Mouse (Mus musculus) megakaryocyte, embryonic 14.5 days (primary cell): ENCODE data around the gene Faap20. TPM values are rescaled to one million over a fixed set of nuclear protein-coding genes. Genes with fewer than 3 reads are reported as not detected.

Source experiments
- H3K27me3 ChIP-seq: replicated peaks from 2 replicates; pipeline ENCODE3; 2012; ENCODE audit warnings: inconsistent platforms
- H3K36me3 ChIP-seq: replicated peaks from 2 replicates; pipeline ENCODE3; 2012; ENCODE audit warnings: low read length, inconsistent platforms, mixed read lengths
- H3K4me1 ChIP-seq: 2 replicates; pipeline ENCODE4 v1.6.1; 2012; ENCODE audit warnings: inconsistent platforms
- H3K4me3 ChIP-seq: replicated peaks from 2 replicates; pipeline ENCODE3; 2012; ENCODE audit warnings: moderate library complexity, mild to moderate bottlenecking, inconsistent platforms
- H3K9me3 ChIP-seq: 2 replicates; pipeline ENCODE4 v1.6.1; 2012; ENCODE audit warnings: inconsistent platforms
- FLI1 ChIP-seq: IDR thresholded peaks from 2 replicates; pipeline ENCODE4 v1.6.1; 2012; ENCODE audit warnings: low read length, inconsistent platforms, mixed read lengths
- GATA1 ChIP-seq: IDR thresholded peaks from 3 replicates; pipeline ENCODE4 v1.6.1; 2012; ENCODE audit warnings: mixed read lengths, low read length, inconsistent platforms, borderline replicate concordance
- polyA plus RNA-seq: library from polyadenylated mRNA; stranded (reverse); fragments of >175 nt; gene quantifications from 2 replicates; pipeline ENCODE4 v1.2.3, GENCODE M21; 2012; ENCODE audit warnings: low replicate concordance; ENCODE audit not compliant: insufficient read depth

Gene Faap20
- polyA plus RNA-seq, 1 experiment = 51.4 TPM

- H3K36me3 ChIP-seq = no peaks in the 10 kb centered on the region
- no peak overlapping the region for H3K4me3 ChIP-seq
- no peak for TF ChIP-seq GATA1
- TF ChIP-seq FLI1 = no peak
- H3K27me3 ChIP-seq = peaks cover 16% of the 10 kb centered on the region
- no peaks in the 10 kb centered on the region for H3K9me3 ChIP-seq
- peaks cover 63% of the 10 kb centered on the region for H3K4me1 ChIP-seq
These were observed 21.1 kb upstream of the Faap20 start for GRCm38 (mm10) chr4:155228461-155228860.

DNA sequence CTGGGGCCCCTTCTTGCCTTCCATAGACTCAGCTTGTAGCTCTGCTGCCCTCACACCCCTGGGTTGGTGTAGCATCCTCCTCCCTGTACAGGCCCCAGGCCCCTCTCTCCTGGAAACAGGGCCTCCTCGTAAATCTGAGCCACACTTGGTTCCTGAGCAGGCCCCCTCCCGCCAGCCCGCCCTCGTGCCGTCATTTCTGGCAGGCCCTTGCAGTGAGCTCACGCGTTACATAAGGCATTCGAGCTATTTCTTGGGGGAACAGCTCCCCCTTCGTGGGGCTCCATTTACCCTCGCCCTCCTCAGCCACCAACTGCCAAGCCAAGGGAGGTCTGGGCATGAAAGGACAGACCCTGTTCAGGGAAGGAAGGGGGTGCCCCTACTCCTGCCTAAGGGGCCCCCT is 15.7 kb upstream of the Faap20 start:
- no peaks in the 10 kb centered on the region for H3K9me3 ChIP-seq
- H3K27me3 ChIP-seq = no peaks in the 10 kb centered on the region
- H3K36me3 ChIP-seq = no peaks in the 10 kb centered on the region
- TF ChIP-seq GATA1 (no peak), FLI1 (no peak)
- H3K4me1 ChIP-seq = peaks cover 81% of the 10 kb centered on the region
- peak overlapping the region; percentile 90 for H3K4me3 ChIP-seq

GRCm38 (mm10) chr4:155234371-155235310 is 15.0 kb upstream of the Faap20 start:
- H3K4me3 ChIP-seq = peak overlapping the region; percentile 90
- no peak for TF ChIP-seq GATA1
- TF ChIP-seq FLI1 = no peak

GRCm38 (mm10) chr4:155235311-155236119 is 14.1 kb upstream of the Faap20 start:
- Histone ChIP-seq H3K4me1 (peaks cover 93% of the 10 kb centered on the region), H3K4me3 (peak overlapping the region; percentile 90), H3K27me3 (no peaks in the 10 kb centered on the region), H3K36me3 (no peaks in the 10 kb centered on the region), H3K9me3 (no peaks in the 10 kb centered on the region)
- TF ChIP-seq GATA1 = no peak
- TF ChIP-seq FLI1 = no peak

More at GRCm38 (mm10) chr4:155234371-155235310, 15.0 kb upstream of the Faap20 start:
- H3K4me1 ChIP-seq = peaks cover 88% of the 10 kb centered on the region
- no peaks in the 10 kb centered on the region for H3K9me3 ChIP-seq
- H3K36me3 ChIP-seq = no peaks in the 10 kb centered on the region
- H3K27me3 ChIP-seq = no peaks in the 10 kb centered on the region

- no peaks in the 10 kb centered on the region for H3K36me3 ChIP-seq
- TF ChIP-seq GATA1 = no peak
- no peak for TF ChIP-seq FLI1
- H3K4me3 ChIP-seq = peak overlapping the region; percentile 28
- peaks cover 85% of the 10 kb centered on the region for H3K4me1 ChIP-seq
- H3K9me3 ChIP-seq = no peaks in the 10 kb centered on the region
- H3K27me3 ChIP-seq = peaks cover 2% of the 10 kb centered on the region
These were observed 12.7 kb upstream of the Faap20 start for GRCm38 (mm10) chr4:155236737-155237385.

- Histone ChIP-seq H3K9me3 (no peaks in the 10 kb centered on the region), H3K4me3 (no peak overlapping the region), H3K4me1 (peaks cover 84% of the 10 kb centered on the region), H3K36me3 (no peaks in the 10 kb centered on the region), H3K27me3 (peaks cover 9% of the 10 kb centered on the region)
- no peak for TF ChIP-seq GATA1
- TF ChIP-seq FLI1 = no peak
These were observed 11.3 kb upstream of the Faap20 start for GRCm38 (mm10) chr4:155238276-155238675.

DNA sequence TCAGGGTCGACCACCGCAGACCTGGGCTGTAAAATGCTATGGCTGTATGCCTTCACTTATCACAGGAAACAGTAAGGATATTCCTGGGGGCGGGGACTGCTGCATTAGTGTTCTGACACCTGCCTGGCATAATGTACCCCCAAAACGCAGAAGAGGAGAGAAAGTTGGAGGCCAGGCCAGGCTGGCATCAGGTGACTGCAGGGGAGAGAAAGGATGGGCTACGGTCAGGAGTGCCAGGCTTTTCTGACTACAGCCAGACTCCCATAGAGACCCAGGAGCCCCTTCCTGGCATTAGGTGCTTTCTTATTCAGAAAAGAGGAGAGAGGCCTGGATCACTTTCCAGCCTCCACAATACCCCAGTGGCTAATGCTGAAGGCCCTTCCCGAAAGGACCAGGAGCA is 10.1 kb upstream of the Faap20 start:
- Histone ChIP-seq H3K9me3 (no peaks in the 10 kb centered on the region), H3K27me3 (peaks cover 9% of the 10 kb centered on the region), H3K4me1 (peaks cover 82% of the 10 kb centered on the region), H3K4me3 (no peak overlapping the region), H3K36me3 (no peaks in the 10 kb centered on the region)
- TF ChIP-seq FLI1 (no peak), GATA1 (no peak)

GRCm38 (mm10) chr4:155241789-155242188 is 7.8 kb upstream of the Faap20 start:
- TF ChIP-seq FLI1 (no peak), GATA1 (no peak)
- H3K9me3 ChIP-seq = no peaks in the 10 kb centered on the region

GRCm38 (mm10) chr4:155242292-155242691 is 7.3 kb upstream of the Faap20 start:
- H3K36me3 ChIP-seq = peaks cover 2% of the 10 kb centered on the region
- peaks cover 82% of the 10 kb centered on the region for H3K4me1 ChIP-seq
- TF ChIP-seq FLI1 (no peak), GATA1 (no peak)
- H3K27me3 ChIP-seq = peaks cover 9% of the 10 kb centered on the region
- H3K4me3 ChIP-seq = no peak overlapping the region
- H3K9me3 ChIP-seq = no peaks in the 10 kb centered on the region

More at GRCm38 (mm10) chr4:155241789-155242188, 7.8 kb upstream of the Faap20 start:
- Histone ChIP-seq H3K4me1 (peaks cover 82% of the 10 kb centered on the region), H3K36me3 (no peaks in the 10 kb centered on the region), H3K27me3 (peaks cover 9% of the 10 kb centered on the region), H3K4me3 (no peak overlapping the region)
